Mouse (Mus musculus) lung, postnatal 0 days (tissue): ENCODE measurements around the gene Fam78b.

Source experiments
- CTCF ChIP-seq: IDR thresholded peaks from 2 replicates; pipeline ENCODE4 v1.5.1; 2016; ENCODE audit warnings: antibody characterized with exemption, mild to moderate bottlenecking
- EP300 ChIP-seq: IDR thresholded peaks from 2 replicates; pipeline ENCODE4 v1.6.1; 2016; ENCODE audit warnings: antibody characterized with exemption, mild to moderate bottlenecking, control low read depth

GRCm38 (mm10) chr1:167042558-167042957, 41.3 kb downstream of the Fam78b start:
- no peak for TF ChIP-seq CTCF
- no peak for TF ChIP-seq EP300
